Mouse (Mus musculus) intestine, embryonic 15.5 days (tissue): ENCODE measurements around the gene Lcn12. TPM values are rescaled to one million over a fixed set of nuclear protein-coding genes. Genes with fewer than 3 reads are reported as not detected.
A peak's percentile ranks its signal among the peaks of the same experiment; 100 is the strongest.

ENCODE experiments used
- ATAC-seq: fragments of 200-750 bp; cut with Nextera tagmentation; 2 replicates; pipeline ENCODE4 v1.8.0; 2017; ENCODE audit warnings: moderate TSS enrichment, moderate library complexity
- H3K27ac ChIP-seq: fragments of 300-500 bp; sonication (generic); 2 replicates; pipeline ENCODE4 v1.5.1; 2015; ENCODE audit warnings: mild to moderate bottlenecking, inconsistent platforms
- H3K27me3 ChIP-seq: fragments of 300-500 bp; sonication (generic); replicated peaks from 2 replicates; pipeline ENCODE4 v1.6.1; 2015; ENCODE audit warnings: inconsistent platforms
- H3K36me3 ChIP-seq: fragments of 300-500 bp; sonication (generic); 2 replicates; pipeline ENCODE4 v1.6.1; 2015; ENCODE audit warnings: inconsistent platforms
- H3K4me1 ChIP-seq: fragments of 300-500 bp; sonication (generic); replicated peaks from 2 replicates; pipeline ENCODE4 v1.6.1; 2015; ENCODE audit warnings: inconsistent platforms
- H3K4me2 ChIP-seq: fragments of 300-500 bp; sonication (generic); replicated peaks from 2 replicates; pipeline ENCODE4 v1.6.1; 2015; ENCODE audit warnings: mild to moderate bottlenecking, inconsistent platforms
- H3K4me3 ChIP-seq: fragments of 300-500 bp; sonication (generic); replicated peaks from 2 replicates; pipeline ENCODE4 v1.5.1; 2015; ENCODE audit warnings: inconsistent platforms
- H3K9ac ChIP-seq: fragments of 300-500 bp; sonication (generic); 2 replicates; pipeline ENCODE4 v1.6.1; 2015; ENCODE audit warnings: inconsistent platforms
- H3K9me3 ChIP-seq: fragments of 300-500 bp; sonication (generic); 2 replicates; pipeline ENCODE4 v1.6.1; 2016; ENCODE audit warnings: inconsistent platforms
- WGBS: fragments of 180-500 bp; shearing (Covaris S2); methylation state at CpG from one replicate; pipeline ENCODE4 v1.1.7; 2015; 5-methylcytosine and 5-hydroxymethylcytosine counted together
- polyA plus RNA-seq: library from polyadenylated mRNA; unstranded; fragments of >200 nt; fragmentation: Nextera tagmentation; extraction: Ambion mirVana; gene quantifications from 2 replicates; pipeline ENCODE4 v1.2.1, GENCODE M21; 2015

The Lcn12 gene
- not detected in 2 replicates for polyA plus RNA-seq

- no peak for ATAC-seq
- Histone ChIP-seq H3K9me3 (no peaks in the 10 kb centered on the region), H3K36me3 (no peaks in the 10 kb centered on the region), H3K4me1 (peaks cover 5% of the 10 kb centered on the region; the same call in 1 of the 2 replicates), H3K27me3 (no peaks in the 10 kb centered on the region), H3K27ac (no peak within 1 kb of the TSS), H3K9ac (no peak within 1 kb of the TSS), H3K4me3 (no peak within 1 kb of the TSS), H3K4me2 (no peak within 1 kb of the TSS)
- WGBS, result 83% methylated on average over 5 of the region's 5 CpGs
These were observed at the start of gene Lcn12 for GRCm38 (mm10) chr2:25493476-25493961. Lcn12 (minus strand) TSS chr2:25493911.

DNA sequence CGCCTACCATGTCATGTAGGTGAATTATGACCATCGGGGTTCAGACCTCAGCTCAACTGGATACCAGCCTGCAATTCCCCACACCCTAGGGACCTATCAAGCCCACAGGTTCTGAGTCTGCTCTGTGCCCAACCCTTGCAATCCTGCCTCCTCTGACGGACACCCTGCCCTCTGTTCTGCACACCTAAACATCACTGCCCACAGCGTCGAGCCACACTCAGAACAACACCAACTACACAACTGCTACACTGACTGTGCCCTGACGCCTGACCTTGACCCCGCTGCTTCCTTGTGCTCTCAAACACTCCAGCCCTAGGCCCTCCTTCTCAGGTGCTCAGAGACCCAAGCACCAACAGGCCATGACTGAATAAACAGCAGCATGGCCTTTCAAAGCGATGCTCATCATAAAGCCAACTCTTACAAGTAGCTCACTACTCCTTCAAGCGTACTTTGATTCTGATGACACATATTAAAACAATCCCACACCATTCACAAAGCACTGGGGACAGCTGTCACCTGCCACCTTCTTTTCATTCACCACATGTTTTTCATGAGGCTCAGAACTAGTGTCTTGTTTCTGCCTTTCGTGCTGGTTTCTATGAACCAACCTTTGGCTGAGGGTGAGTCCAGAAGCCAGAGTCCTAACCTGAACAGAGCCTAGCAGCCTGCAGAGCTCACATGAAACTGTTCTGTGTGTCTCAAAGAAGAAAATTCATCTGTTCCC lies 48.1 kb upstream of the Lcn12 start:
- ATAC-seq, result no peak
- Histone ChIP-seq H3K4me3 (no peak overlapping the region), H3K9me3 (no peaks in the 10 kb centered on the region), H3K27ac (no peak overlapping the region), H3K4me2 (no peak overlapping the region), H3K27me3 (no peaks in the 10 kb centered on the region), H3K36me3 (peaks cover 7% of the 10 kb centered on the region), H3K9ac (no peak overlapping the region), H3K4me1 (peaks cover 12% of the 10 kb centered on the region)
- whole genome bisulfite sequencing, result 72% methylated on average over 10 of the region's 10 CpGs

DNA sequence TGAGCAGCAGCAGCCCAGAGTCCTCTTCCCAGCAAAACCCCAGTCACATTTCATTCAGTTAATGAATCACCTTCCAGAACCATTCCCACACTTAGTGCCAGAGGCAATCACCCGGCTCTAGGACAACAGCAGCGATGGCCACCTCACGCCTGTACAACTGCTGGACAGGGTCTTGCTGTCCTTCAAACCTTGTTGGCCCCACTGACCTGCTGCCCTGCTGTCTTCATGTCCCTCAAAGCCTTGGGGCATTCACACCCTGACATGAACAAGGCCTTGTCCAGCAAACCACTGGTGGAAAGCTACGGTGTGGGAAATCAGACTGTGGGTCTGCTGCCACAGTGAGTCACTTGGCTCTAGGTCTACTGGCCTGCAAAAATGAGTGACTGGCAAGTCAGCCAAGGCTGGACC lies 46.8 kb upstream of the Lcn12 start:
- 93% methylated on average over 4 of the region's 4 CpGs for whole genome bisulfite sequencing
- no peak for ATAC-seq
- Histone ChIP-seq H3K4me1 (0 out of 2 replicates have a peak, but pooled peaks cover 7% of the 10 kb centered on the region), H3K36me3 (peaks cover 17% of the 10 kb centered on the region), H3K9ac (no peak overlapping the region), H3K9me3 (no peaks in the 10 kb centered on the region), H3K4me3 (no peak overlapping the region), H3K27me3 (no peaks in the 10 kb centered on the region), H3K4me2 (no peak overlapping the region), H3K27ac (no peak overlapping the region)

GRCm38 (mm10) chr2:25536531-25536930 lies 42.8 kb upstream of the Lcn12 start:
- Histone ChIP-seq H3K36me3 (peaks cover 22% of the 10 kb centered on the region), H3K27ac (no peak overlapping the region), H3K9ac (no peak overlapping the region), H3K27me3 (no peaks in the 10 kb centered on the region), H3K4me2 (no peak overlapping the region), H3K4me3 (no peak overlapping the region), H3K9me3 (no peaks in the 10 kb centered on the region), H3K4me1 (0 out of 2 replicates have a peak, but pooled peaks cover under 1% of the 10 kb centered on the region)
- ATAC-seq, result no peak
- 84% methylated on average over 8 of the region's 8 CpGs for WGBS

DNA sequence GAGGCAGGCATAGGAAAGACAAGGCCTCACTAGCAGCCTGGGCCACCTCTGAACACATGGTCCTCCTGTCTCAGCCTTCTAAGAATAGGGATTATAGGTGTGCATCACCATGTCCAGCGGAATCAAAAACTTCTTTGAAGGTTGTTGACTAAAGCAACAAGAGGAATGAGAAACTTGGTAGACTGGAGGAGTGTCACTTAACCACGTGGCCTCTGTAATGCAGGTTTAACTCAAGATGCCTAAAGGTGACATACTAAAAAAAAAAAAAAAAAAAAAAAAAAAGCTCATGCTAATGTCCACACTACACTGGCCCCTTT lies 41.1 kb upstream of the Lcn12 start:
- 89% methylated on average over 2 of the region's 2 CpGs for WGBS
- peaks cover 29% of the 10 kb centered on the region for H3K36me3 ChIP-seq

DNA sequence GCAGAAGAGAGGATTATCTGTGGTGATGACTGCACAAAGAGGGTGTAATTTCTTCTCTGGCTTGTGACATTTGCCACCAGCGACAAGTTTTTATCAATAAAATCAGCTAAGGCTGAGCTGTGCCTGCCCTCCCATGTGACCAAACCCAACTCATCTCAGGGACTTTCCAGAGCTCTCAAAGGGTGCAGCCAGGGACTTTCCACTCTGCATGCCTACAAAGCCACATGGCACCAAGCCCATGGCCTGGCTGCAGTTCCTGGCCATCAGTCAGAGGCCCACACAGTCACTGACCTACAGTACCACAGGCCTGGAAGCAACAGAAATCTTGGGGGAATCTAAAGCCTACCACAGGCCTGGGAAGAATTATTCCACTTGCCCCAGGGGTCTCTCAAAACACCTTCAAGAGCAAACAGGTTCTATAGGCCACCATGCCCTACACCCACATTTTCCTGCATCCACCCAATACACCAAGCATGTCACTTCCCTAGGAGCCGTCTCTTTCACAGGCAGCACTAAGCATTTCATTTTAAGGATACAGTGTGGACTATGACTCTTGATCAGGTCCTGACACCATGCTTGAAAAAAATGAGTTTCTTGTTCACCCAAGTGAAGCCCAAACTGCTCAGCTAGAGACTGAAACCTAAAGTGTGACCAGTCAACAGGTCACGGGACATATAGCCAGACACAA lies 40.6 kb upstream of the Lcn12 start:
- Histone ChIP-seq H3K4me2 (no peak overlapping the region), H3K4me1 (no peaks in the 10 kb centered on the region), H3K27me3 (no peaks in the 10 kb centered on the region), H3K36me3 (peaks cover 30% of the 10 kb centered on the region), H3K9ac (no peak overlapping the region), H3K27ac (no peak overlapping the region), H3K4me3 (no peak overlapping the region), H3K9me3 (no peaks in the 10 kb centered on the region)
- 87% methylated on average over 3 of the region's 3 CpGs for WGBS
- no peak for ATAC-seq

More for the DNA sequence above, 41.1 kb upstream of the Lcn12 start:
- H3K9ac ChIP-seq, result no peak overlapping the region
- H3K4me3 ChIP-seq, result no peak overlapping the region
- H3K9me3 ChIP-seq, result no peaks in the 10 kb centered on the region
- H3K27ac ChIP-seq, result no peak overlapping the region
- no peak overlapping the region for H3K4me2 ChIP-seq
- ATAC-seq, result no peak
- H3K4me1 ChIP-seq, result no peaks in the 10 kb centered on the region
- no peaks in the 10 kb centered on the region for H3K27me3 ChIP-seq

DNA sequence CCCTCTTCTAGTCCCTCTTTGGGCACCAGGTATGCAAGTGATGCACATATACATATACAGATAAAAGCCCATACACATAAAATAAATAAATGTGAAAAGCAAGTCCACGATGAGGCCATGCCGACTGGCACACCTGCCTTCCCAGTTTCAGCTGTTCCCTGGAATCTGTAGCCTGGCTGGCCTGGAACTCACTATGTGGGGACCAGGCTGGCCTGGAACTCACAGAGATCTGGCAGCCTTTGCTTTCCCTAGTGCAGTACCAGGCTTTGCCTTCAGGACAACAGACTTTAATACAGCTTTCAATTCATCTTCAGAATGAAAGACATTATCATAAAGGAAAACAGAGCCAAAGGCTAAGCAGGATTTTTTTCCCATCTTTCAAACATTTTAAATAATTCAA lies 40.0 kb upstream of the Lcn12 start:
- no peak overlapping the region for H3K4me3 ChIP-seq
- no peaks in the 10 kb centered on the region for H3K9me3 ChIP-seq
- H3K27ac ChIP-seq, result no peak overlapping the region
- WGBS, result 88% methylated on average over 2 of the region's 2 CpGs
- peaks cover 34% of the 10 kb centered on the region for H3K36me3 ChIP-seq
- H3K9ac ChIP-seq, result no peak overlapping the region
- no peak overlapping the region for H3K4me2 ChIP-seq
- ATAC-seq, result no peak
- H3K4me1 ChIP-seq, result no peaks in the 10 kb centered on the region
- H3K27me3 ChIP-seq, result no peaks in the 10 kb centered on the region

GRCm38 (mm10) chr2:25526510-25527302 lies 33.0 kb upstream of the Lcn12 start:
- Histone ChIP-seq H3K27me3 (no peaks in the 10 kb centered on the region), H3K9me3 (no peaks in the 10 kb centered on the region), H3K36me3 (peaks cover 66% of the 10 kb centered on the region), H3K4me3 (no peak overlapping the region), H3K4me1 (no peaks in the 10 kb centered on the region), H3K27ac (no peak overlapping the region), H3K4me2 (no peak overlapping the region), H3K9ac (no peak overlapping the region)
- ATAC-seq, result no peak
- 88% methylated on average over 9 of the region's 9 CpGs for WGBS

DNA sequence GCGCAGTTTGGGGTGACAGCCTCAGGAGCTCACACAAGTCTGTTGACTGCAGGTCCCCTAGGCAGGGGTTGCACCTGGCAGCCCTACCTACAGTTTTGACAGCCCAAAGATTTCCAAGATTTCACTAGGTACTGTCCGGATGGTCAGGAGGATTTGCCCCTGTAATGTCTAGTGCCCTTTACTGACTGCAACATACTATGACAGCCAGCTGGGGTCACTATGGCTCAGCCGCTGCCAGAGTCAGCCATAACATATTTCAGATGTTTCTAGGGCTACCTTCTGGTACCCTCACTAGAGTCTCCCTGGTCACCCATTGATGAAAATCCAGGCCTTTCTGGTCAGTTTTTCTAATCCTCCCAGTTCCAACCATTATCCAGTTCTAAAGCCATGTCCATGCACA lies 16.2 kb upstream of the Lcn12 start:
- no peaks in the 10 kb centered on the region for H3K9me3 ChIP-seq
- ATAC-seq, result no peak
- WGBS, result 72% methylated on average over 3 of the region's 3 CpGs

DNA sequence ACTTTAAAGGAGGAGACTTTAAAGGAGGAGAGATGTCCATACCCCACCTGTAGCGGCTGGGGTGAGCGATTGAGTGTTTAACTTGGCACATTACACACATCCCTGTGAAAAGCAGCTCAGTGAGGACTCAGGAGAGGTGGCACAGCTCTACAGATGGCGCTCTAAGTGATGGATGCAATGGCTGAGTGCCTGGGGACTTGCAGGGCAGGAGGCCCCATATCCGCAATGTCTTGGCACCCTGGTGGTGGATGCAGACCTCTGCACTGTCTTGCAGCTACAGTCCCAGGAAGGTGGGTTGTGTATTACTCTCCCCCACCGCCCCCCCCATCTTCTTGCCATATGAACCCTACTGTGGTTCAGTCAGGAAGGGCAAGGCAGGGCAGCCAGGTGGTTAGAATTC lies 13.3 kb upstream of the Lcn12 start:
- Histone ChIP-seq H3K9me3 (no peaks in the 10 kb centered on the region), H3K4me1 (peaks cover 9% of the 10 kb centered on the region), H3K9ac (no peak overlapping the region), H3K27ac (no peak overlapping the region), H3K4me2 (no peak overlapping the region), H3K4me3 (no peak overlapping the region), H3K36me3 (peaks cover 7% of the 10 kb centered on the region), H3K27me3 (no peaks in the 10 kb centered on the region)
- 37% methylated on average over 5 of the region's 5 CpGs for WGBS
- no peak for ATAC-seq

More for the DNA sequence above, 16.2 kb upstream of the Lcn12 start:
- no peak overlapping the region for H3K27ac ChIP-seq
- no peak overlapping the region for H3K4me2 ChIP-seq
- H3K27me3 ChIP-seq, result no peaks in the 10 kb centered on the region
- H3K4me1 ChIP-seq, result no peaks in the 10 kb centered on the region
- peaks cover 6% of the 10 kb centered on the region for H3K36me3 ChIP-seq
- no peak overlapping the region for H3K4me3 ChIP-seq
- no peak overlapping the region for H3K9ac ChIP-seq

DNA sequence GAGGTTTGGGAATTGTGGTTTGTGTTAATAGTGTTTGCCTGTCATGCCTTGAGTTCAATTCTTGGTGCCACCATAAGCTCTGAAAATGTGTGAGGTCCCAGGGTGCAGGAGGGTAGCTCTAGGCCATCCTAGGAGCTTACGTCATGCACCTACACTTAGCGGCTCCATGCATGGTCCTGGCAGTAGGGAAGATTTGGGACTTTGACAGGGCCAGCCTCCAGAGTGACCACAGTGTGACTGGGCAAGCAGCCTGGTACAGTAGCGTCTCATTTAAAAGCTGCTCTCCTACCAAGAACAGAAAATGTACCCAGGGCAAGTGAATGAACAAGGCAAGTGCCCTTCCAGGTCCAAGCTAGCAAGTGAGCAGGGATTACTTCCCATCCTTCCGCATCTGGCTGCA lies 12.1 kb upstream of the Lcn12 start:
- no peak for ATAC-seq
- H3K9ac ChIP-seq, result no peak overlapping the region
- no peak overlapping the region for H3K27ac ChIP-seq
- peaks cover 7% of the 10 kb centered on the region for H3K36me3 ChIP-seq
- H3K4me3 ChIP-seq, result no peak overlapping the region
- no peaks in the 10 kb centered on the region for H3K27me3 ChIP-seq
- peaks cover 16% of the 10 kb centered on the region for H3K4me1 ChIP-seq
- H3K9me3 ChIP-seq, result no peaks in the 10 kb centered on the region
- WGBS, result 88% methylated on average over 4 of the region's 4 CpGs
- H3K4me2 ChIP-seq, result no peak overlapping the region

- H3K4me2 ChIP-seq, result no peak overlapping the region
These were observed 11.3 kb upstream of the Lcn12 start for GRCm38 (mm10) chr2:25505000-25505399.

More at GRCm38 (mm10) chr2:25505000-25505399, 11.3 kb upstream of the Lcn12 start:
- no peak overlapping the region for H3K4me3 ChIP-seq
- H3K9me3 ChIP-seq, result no peaks in the 10 kb centered on the region
- H3K9ac ChIP-seq, result 0 out of 2 replicates have a peak overlapping the region, but pooled peaks have one; percentile 1
- no peak overlapping the region for H3K27ac ChIP-seq
- WGBS, result 92% methylated on average over 1 of the region's 1 CpGs
- no peak for ATAC-seq
- peaks cover 7% of the 10 kb centered on the region for H3K36me3 ChIP-seq
- peaks cover 19% of the 10 kb centered on the region for H3K4me1 ChIP-seq
- no peaks in the 10 kb centered on the region for H3K27me3 ChIP-seq
